In the genomic region with DNA sequence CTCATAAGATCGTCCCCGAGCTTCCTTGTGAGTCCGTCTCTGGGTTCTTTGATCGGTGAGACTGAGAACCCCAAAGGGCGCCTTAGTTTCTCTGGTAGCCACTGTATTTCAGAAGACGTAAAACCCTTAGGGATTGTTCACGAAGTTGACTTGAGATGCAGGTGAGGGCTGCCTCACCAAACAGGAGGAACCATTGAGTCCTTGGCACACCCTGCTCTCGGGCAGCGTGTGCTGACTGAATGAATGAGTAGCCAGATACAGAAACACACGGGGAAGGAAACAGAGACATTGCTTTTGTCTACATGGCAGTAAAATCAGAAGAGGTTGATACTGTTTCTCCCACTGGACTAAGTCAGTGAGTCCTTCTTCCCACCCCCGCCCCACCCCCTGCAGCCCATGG, we compare ENCODE assay signal across 31 mouse cellular contexts. TPM values are rescaled to one million over a fixed set of nuclear protein-coding genes. Genes with fewer than 3 reads are reported as not detected.
DNase-seq lines count a peak whose midpoint lies in the region; ATAC-seq and TF ChIP-seq lines count a peak whose summit lies in the region.
"Had no signal": no experiment of that assay in that cellular context is flagged by ENCODE, and none has a peak within 500 bp of the region (broad histone marks: within the 10 kb centered on the region; RNA-seq: fewer than 3 reads in every experiment).

No protein-coding gene starts in this region.

- no peak for TF ChIP-seq POLR2A in heart, adult 2 months (IDR thresholded peaks at IDR 0.05; ENCODE audit: insufficient read depth, low read depth, low read length)

- no peaks in the 10 kb centered on the region for H3K36me3 ChIP-seq in neural tube, embryonic 13.5 days
- H3K36me3 ChIP-seq in neural tube, embryonic 15.5 days = no peaks in the 10 kb centered on the region
- H3K36me3 ChIP-seq in midbrain, embryonic 12.5 days = no peaks in the 10 kb centered on the region
- H3K36me3 ChIP-seq in heart, adult 2 months (ENCODE audit: control insufficient read depth, insufficient read depth, low read length) = no peaks in the 10 kb centered on the region
- H3K36me3 ChIP-seq: embryonic facial prominence, embryonic 13.5 days had no signal

- WGBS in neural tube, embryonic 13.5 days = 67% methylated on average over 11 of the region's 11 CpGs
- 61% methylated on average over 11 of the region's 11 CpGs for WGBS in neural tube, embryonic 15.5 days
- WGBS in midbrain, embryonic 12.5 days = 62% methylated on average over 11 of the region's 11 CpGs
- WGBS in heart, adult 2 months = 88% methylated on average over 11 of the region's 11 CpGs

- no peaks in the 10 kb centered on the region for H3K27me3 ChIP-seq in neural tube, embryonic 13.5 days
- H3K27me3 ChIP-seq in neural tube, embryonic 15.5 days (replicated peaks) = no peaks in the 10 kb centered on the region
- peaks cover 21% of the 10 kb centered on the region; the same call in 1 of the 2 replicates for H3K27me3 ChIP-seq in midbrain, embryonic 12.5 days
- H3K27me3 ChIP-seq in heart, adult 2 months (ENCODE audit: control insufficient read depth, insufficient read depth, low read length) = no peaks in the 10 kb centered on the region
- H3K27me3 ChIP-seq: embryonic facial prominence, embryonic 13.5 days had no signal

- peak; percentile 56 for DNase-seq in heart, adult 11 months
- no peak for DNase-seq in heart, postnatal 10 days
- no peak for DNase-seq in layer of hippocampus, postnatal 36 days
- no peak for DNase-seq in heart, adult 2 months
- DNase-seq: adrenal gland, postnatal 25 days; cerebellum, adult 18-20 months; cerebellum, postnatal 10 days; kidney, adult 9 months; kidney, postnatal 10 days; layer of hippocampus, adult 9-11 months; liver; lung, adult 2 months; lung, postnatal 10 days; right cerebral cortex, adult 18-20 months; spleen, adult 18-20 months; thymus, adult 18-20 months; thymus, postnatal 25 days had no signal

- H3K4me1 ChIP-seq in neural tube, embryonic 13.5 days (replicated peaks) = peaks cover 20% of the 10 kb centered on the region
- peaks cover 11% of the 10 kb centered on the region for H3K4me1 ChIP-seq in neural tube, embryonic 15.5 days
- peaks cover 13% of the 10 kb centered on the region; the same call in 1 of the 2 replicates for H3K4me1 ChIP-seq in midbrain, embryonic 12.5 days
- no peaks in the 10 kb centered on the region for H3K4me1 ChIP-seq in heart, adult 2 months (ENCODE audit: control insufficient read depth, insufficient read depth, low read length)
- H3K4me1 ChIP-seq: embryonic facial prominence, embryonic 13.5 days had no signal

- H3K9ac ChIP-seq in neural tube, embryonic 13.5 days = no peak overlapping the region
- H3K9ac ChIP-seq in neural tube, embryonic 15.5 days (replicated peaks) = no peak overlapping the region
- no peak overlapping the region for H3K9ac ChIP-seq in midbrain, embryonic 12.5 days (replicated peaks)
- no peak overlapping the region for H3K9ac ChIP-seq in heart, adult 2 months (ENCODE audit: low read depth, low read length)
- H3K9ac ChIP-seq: embryonic facial prominence, embryonic 13.5 days; hindbrain, embryonic 14.5 days; liver, embryonic 14.5 days had no signal

- ATAC-seq in neural tube, embryonic 13.5 days (ENCODE audit: low read depth) = no peak
- no peak for ATAC-seq in neural tube, embryonic 15.5 days (ENCODE audit: low FRiP score)
- ATAC-seq in midbrain, embryonic 12.5 days (ENCODE audit: low FRiP score, low read depth) = no peak
- ATAC-seq: CD4-positive, CD25-positive, alpha-beta regulatory T cell, adult 4 months; inflammation-experienced regulatory T-cells, adult 6 months had no signal

- H3K9me3 ChIP-seq in neural tube, embryonic 13.5 days = no peaks in the 10 kb centered on the region
- no peaks in the 10 kb centered on the region for H3K9me3 ChIP-seq in neural tube, embryonic 15.5 days (replicated peaks)
- H3K9me3 ChIP-seq in midbrain, embryonic 12.5 days = no peaks in the 10 kb centered on the region
- H3K9me3 ChIP-seq: embryonic facial prominence, embryonic 13.5 days had no signal

- no peak for TF ChIP-seq CTCF in heart, adult 2 months (IDR thresholded peaks at IDR 0.05)

- no peaks in the 10 kb centered on the region for H3K79me2 ChIP-seq in heart, adult 2 months (replicated peaks; ENCODE audit: control insufficient read depth, insufficient read depth, low read length)

- intact Hi-C loops in heart, postnatal 10 days (cut with DNase I) = no loop called here
- intact Hi-C loops in heart, adult 2 months (cut with DNase I) = no loop called here

- TF ChIP-seq EP300 in heart, adult 2 months (IDR thresholded peaks at IDR 0.05; ENCODE audit: insufficient read depth, low read depth, low read length) = no peak

- no peak overlapping the region for H3K4me3 ChIP-seq in neural tube, embryonic 13.5 days
- no peak overlapping the region for H3K4me3 ChIP-seq in neural tube, embryonic 15.5 days (replicated peaks)
- H3K4me3 ChIP-seq in midbrain, embryonic 12.5 days = no peak overlapping the region
- no peak overlapping the region for H3K4me3 ChIP-seq in heart, adult 2 months
- H3K4me3 ChIP-seq: embryonic facial prominence, embryonic 13.5 days; myocyte had no signal

- peak overlapping the region; percentile 26 for H3K4me2 ChIP-seq in neural tube, embryonic 13.5 days
- H3K4me2 ChIP-seq in neural tube, embryonic 15.5 days = no peak overlapping the region
- H3K4me2 ChIP-seq in midbrain, embryonic 12.5 days (replicated peaks) = peak overlapping the region; percentile 38
- H3K4me2 ChIP-seq: embryonic facial prominence, embryonic 13.5 days; hindbrain, embryonic 14.5 days had no signal

- H3K27ac ChIP-seq in neural tube, embryonic 13.5 days (replicated peaks) = no peak overlapping the region
- H3K27ac ChIP-seq in neural tube, embryonic 15.5 days (replicated peaks) = no peak overlapping the region
- no peak overlapping the region for H3K27ac ChIP-seq in midbrain, embryonic 12.5 days (replicated peaks)
- H3K27ac ChIP-seq in heart, adult 2 months = no peak overlapping the region
- H3K27ac ChIP-seq: embryonic facial prominence, embryonic 13.5 days; hindbrain, embryonic 14.5 days; liver, embryonic 14.5 days; macrophage; stomach, postnatal 0 days had no signal

RNA-seq across cellular contexts. Expression of a gene that starts 48.1 kb away (rescaled TPM):
- under 1 TPM in 1 of 2 experiments, not detected in 1; 0.60 TPM for total RNA-seq in heart, postnatal 10 days (2021)
- polyA plus RNA-seq in neural tube, embryonic 13.5 days (2015; fragmentation: Nextera tagmentation; extraction: Ambion mirVana) = 7.2 and 7.3 TPM in 2 replicates
- 22.7 and 24.4 TPM in 2 replicates for polyA plus RNA-seq in neural tube, embryonic 15.5 days (2015; fragmentation: Nextera tagmentation; extraction: Ambion mirVana)
- polyA plus RNA-seq in midbrain, embryonic 12.5 days (2016; fragmentation: Nextera tagmentation; extraction: Ambion mirVana) = 0.96 and 1.5 TPM in 2 replicates
- 100 to 1,000 TPM; 242 to 243 TPM for total RNA-seq in layer of hippocampus, postnatal 36 days (2021)
- not detected for total RNA-seq in heart, adult 2 months (2021)
- 0.06 and 0.45 TPM in 2 replicates for polyA plus RNA-seq in heart, adult 2 months (2012; rRNA removed)
- total RNA-seq: common myeloid progenitor, adult 5-6 weeks; heart, postnatal 25 days; megakaryocyte-erythroid progenitor cell, adult 5-6 weeks had no signal
- polyA plus RNA-seq: macrophage had no signal
